Mouse (Mus musculus) hindbrain, embryonic 16.5 days (tissue): ENCODE results near the gene Klhl20. TPM values are rescaled to one million over a fixed set of nuclear protein-coding genes. Genes with fewer than 3 reads are reported as not detected.

Experiments used
- ATAC-seq: fragments of 200-750 bp; cut with Nextera tagmentation; 2 replicates; pipeline ENCODE4 v1.8.0; 2017; ENCODE audit warnings: moderate TSS enrichment, moderate library complexity
- H3K27ac ChIP-seq: fragments of 300-500 bp; sonication (generic); 2 replicates; pipeline ENCODE4 v1.5.1; 2014; ENCODE audit warnings: low read depth, mild to moderate bottlenecking, control low read depth, low read length, moderate library complexity
- H3K27me3 ChIP-seq: fragments of 300-500 bp; sonication (generic); replicated peaks from 2 replicates; pipeline ENCODE4 v1.6.1; 2014; ENCODE audit warnings: low read length; ENCODE audit not compliant: control insufficient read depth, insufficient read depth
- H3K36me3 ChIP-seq: fragments of 300-500 bp; sonication (generic); 2 replicates; pipeline ENCODE4 v1.6.1; 2014; ENCODE audit warnings: mild to moderate bottlenecking, low read length, moderate library complexity, mixed read lengths; ENCODE audit not compliant: control insufficient read depth, insufficient read depth
- H3K4me1 ChIP-seq: fragments of 300-500 bp; sonication (generic); 2 replicates; pipeline ENCODE4 v1.6.1; 2014; ENCODE audit warnings: low read depth, low read length; ENCODE audit not compliant: control insufficient read depth, insufficient read depth
- H3K4me2 ChIP-seq: fragments of 300-500 bp; sonication (generic); 2 replicates; pipeline ENCODE4 v1.6.1; 2014; ENCODE audit warnings: mild to moderate bottlenecking, low read length, control low read depth, moderate library complexity
- H3K4me3 ChIP-seq: fragments of 300-500 bp; sonication (generic); 2 replicates; pipeline ENCODE4 v1.5.1; 2014; ENCODE audit warnings: mild to moderate bottlenecking, low read length, control low read depth, moderate library complexity
- H3K9ac ChIP-seq: fragments of 300-500 bp; sonication (generic); 2 replicates; pipeline ENCODE4 v1.6.1; 2014; ENCODE audit warnings: low read depth, mild to moderate bottlenecking, control low read depth, low read length, moderate library complexity
- H3K9me3 ChIP-seq: fragments of 300-500 bp; sonication (generic); 2 replicates; pipeline ENCODE4 v1.6.1; 2014; ENCODE audit warnings: mild to moderate bottlenecking, low read length, moderate library complexity; ENCODE audit not compliant: control insufficient read depth
- WGBS: fragments of 180-500 bp; shearing (Covaris S2); extraction: QIAGEN DNeasy Blood & Tissue Kit; methylation state at CpG from one replicate; pipeline ENCODE4 v1.1.7; 2014; 5-methylcytosine and 5-hydroxymethylcytosine counted together
- polyA plus RNA-seq: library from polyadenylated mRNA; unstranded; fragments of >200 nt; fragmentation: Nextera tagmentation; extraction: Ambion mirVana; gene quantifications from 2 replicates; pipeline ENCODE4 v1.2.1, GENCODE M21; 2015

Gene Klhl20
- polyA plus RNA-seq, 1 experiment from 2014 or later = 17.2 TPM

DNA sequence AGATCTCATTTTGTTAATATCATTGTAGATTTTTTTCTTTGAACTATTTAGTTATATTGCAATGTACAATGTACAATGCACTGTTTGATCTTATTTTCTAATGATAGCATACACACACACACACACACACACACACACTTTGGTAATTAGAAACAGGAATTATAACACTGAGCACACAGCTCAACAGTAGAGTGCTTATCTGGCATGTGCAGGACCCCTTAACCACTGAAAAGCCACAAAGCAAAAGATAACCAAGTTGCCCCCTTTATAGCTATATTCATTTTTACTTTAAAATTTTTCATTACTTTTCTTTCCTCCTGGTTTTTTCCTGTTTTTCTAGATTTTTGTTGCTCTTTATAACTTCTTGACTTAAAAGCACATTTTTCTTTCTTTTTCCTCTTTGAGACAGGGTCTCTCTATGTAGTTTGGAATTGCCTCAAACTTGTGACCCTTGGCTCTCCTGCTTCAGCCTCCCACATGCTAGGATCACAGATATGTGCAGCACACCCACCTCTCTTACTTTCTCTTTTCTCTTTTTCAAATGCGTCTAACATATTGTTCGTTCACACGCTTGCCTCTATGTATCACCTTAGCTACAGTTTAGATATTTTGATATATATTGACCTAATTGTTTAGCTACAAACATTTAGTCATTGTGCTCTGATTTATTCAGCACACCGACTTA, 31.4 kb downstream of the Klhl20 start:
- peaks cover 12% of the 10 kb centered on the region for H3K36me3 ChIP-seq

DNA sequence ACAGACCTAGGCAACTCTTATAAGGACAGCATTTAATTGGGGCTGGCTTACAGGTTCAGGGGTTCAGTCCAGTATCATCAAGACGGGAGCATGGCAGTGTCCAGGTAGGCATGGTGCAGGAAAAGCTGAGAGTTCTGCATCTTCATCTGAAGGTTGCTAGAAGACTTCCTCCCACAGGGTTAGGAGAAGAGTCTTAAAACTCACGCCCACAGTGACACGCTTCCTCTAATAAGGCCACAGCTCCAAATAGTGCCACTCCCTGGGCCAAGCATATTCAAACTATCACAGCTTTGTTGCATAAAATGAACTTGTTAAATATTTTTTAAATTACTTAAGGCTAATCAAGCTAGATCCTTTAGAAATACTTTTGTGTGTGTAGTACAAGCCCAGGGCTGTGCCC, 54.1 kb downstream of the Klhl20 start:
- Histone ChIP-seq H3K4me3 (no peak overlapping the region), H3K9me3 (no peaks in the 10 kb centered on the region), H3K4me1 (peaks cover 10% of the 10 kb centered on the region), H3K9ac (no peak overlapping the region), H3K27ac (no peak overlapping the region), H3K4me2 (no peak overlapping the region), H3K36me3 (no peaks in the 10 kb centered on the region; the same call in 1 of the 2 replicates), H3K27me3 (no peaks in the 10 kb centered on the region)
- 95% methylated on average over 3 of the region's 3 CpGs for WGBS
- ATAC-seq = no peak

More for the DNA sequence above, 31.4 kb downstream of the Klhl20 start:
- Histone ChIP-seq H3K27me3 (no peaks in the 10 kb centered on the region), H3K4me1 (no peaks in the 10 kb centered on the region), H3K27ac (no peak overlapping the region), H3K9ac (no peak overlapping the region), H3K4me2 (no peak overlapping the region), H3K4me3 (no peak overlapping the region), H3K9me3 (no peaks in the 10 kb centered on the region)
- no peak for ATAC-seq
- WGBS = 97% methylated on average over 4 of the region's 4 CpGs

DNA sequence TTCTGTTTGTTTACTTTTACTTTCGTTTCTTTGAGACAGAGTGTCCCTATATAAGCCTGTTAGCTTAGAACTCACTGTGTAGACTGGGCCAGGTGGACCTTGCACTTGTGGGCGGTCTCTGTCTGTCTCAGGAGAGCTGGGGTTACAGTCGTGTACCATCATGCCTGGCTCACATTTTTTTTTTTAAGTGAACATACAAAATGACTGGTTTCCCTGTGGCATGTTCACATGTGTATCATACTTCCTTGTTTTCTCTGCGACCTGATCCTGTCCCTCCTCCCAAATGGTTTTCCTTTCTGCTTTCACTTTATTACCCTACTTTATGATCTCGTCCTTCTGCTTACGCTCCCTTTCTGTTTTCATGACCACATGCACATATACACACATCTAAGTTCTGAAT, 55.1 kb downstream of the Klhl20 start:
- H3K9ac ChIP-seq = no peak overlapping the region
- H3K4me2 ChIP-seq = no peak overlapping the region
- no peak overlapping the region for H3K27ac ChIP-seq
- H3K4me1 ChIP-seq = peaks cover 18% of the 10 kb centered on the region
- H3K4me3 ChIP-seq = no peak overlapping the region
- WGBS = 90% methylated on average over 6 of the region's 6 CpGs
- no peaks in the 10 kb centered on the region; the same call in 1 of the 2 replicates for H3K36me3 ChIP-seq
- ATAC-seq = no peak
- no peaks in the 10 kb centered on the region for H3K9me3 ChIP-seq
- no peaks in the 10 kb centered on the region for H3K27me3 ChIP-seq

DNA sequence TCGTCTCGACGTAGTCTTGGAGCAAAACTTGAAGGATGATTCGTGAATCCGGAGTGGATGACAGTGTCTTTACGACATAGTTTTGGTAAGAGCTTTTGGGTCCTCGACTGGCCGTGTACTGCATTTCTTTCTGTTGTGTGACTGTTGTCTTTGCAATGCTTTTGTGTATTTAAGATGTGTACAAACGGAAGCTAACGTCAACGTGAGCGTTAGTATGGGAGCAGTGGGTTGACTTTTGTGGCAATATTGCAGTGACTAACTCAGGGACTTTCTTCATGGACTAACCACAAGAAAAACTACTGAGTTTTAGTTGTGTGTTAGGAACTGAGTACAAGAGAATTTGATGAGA, 60.1 kb downstream of the Klhl20 start:
- WGBS = 0% methylated on average over 12 of the region's 12 CpGs
- Histone ChIP-seq H3K36me3 (no peaks in the 10 kb centered on the region), H3K9ac (peak overlapping the region; percentile 74), H3K4me2 (peak overlapping the region; percentile 70), H3K4me1 (peaks cover 18% of the 10 kb centered on the region), H3K27me3 (no peaks in the 10 kb centered on the region), H3K27ac (peak overlapping the region; percentile 44), H3K4me3 (peak overlapping the region; percentile 63), H3K9me3 (no peaks in the 10 kb centered on the region)
- no peak for ATAC-seq

DNA sequence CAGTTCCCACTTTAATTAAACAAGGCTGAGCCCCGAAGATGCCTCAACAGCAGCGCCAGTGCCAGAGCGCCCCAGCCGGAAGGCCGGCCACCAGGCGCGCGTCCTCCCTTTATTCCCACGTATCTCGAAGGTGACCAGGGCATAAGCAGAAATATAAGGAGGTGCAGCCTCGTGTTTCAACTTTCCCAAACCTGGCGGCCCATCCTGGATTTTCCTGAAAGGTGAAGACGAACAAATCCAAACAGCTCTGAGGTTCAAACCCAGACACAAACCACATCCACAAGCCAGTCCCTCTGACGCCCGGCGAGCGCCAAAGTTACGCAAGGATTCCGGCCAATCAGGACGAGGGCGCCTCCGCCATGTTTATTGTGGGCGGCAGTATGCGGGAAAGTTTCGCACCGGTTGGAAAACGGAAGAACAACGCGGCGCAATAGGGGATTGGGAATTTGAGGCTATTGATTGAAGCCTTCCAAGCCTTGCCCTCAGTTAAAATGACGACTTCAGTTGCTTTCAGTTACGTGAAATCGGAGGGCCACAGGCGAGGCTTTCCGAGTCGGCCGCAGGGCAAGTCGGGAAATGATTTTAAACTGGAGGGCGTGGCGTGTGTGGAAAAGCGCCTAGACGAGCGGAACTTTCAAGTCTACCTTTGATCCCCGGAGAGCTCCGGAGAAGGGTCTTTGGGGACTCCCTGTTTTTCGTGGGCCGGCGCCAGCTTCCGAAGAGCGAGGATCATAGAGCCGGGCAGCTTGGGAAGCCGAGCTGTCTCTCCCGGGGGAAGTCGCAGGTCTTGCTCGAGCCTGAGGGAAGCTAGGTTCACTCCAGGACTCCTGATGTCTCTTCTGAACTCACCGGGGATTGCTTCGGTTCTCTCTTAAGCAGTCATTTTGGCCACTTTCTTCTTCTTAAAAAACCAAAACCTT, 60.7 kb downstream of the Klhl20 start, which contains the start of the genes Dars2 and Cenpl:
Gene Dars2 (minus strand): TSS at position 307 of the 920 bp plus-strand sequence.
Gene Cenpl (plus strand): TSS at position 362 of the 920 bp plus-strand sequence.
- Histone ChIP-seq H3K27ac (peak within 1 kb of the TSS; percentile 83), H3K9ac (peak within 1 kb of the TSS; percentile 80), H3K4me1 (peaks cover 18% of the 10 kb centered on the region), H3K4me2 (peak within 1 kb of the TSS; percentile 80), H3K36me3 (no peaks in the 10 kb centered on the region), H3K9me3 (no peaks in the 10 kb centered on the region), H3K4me3 (peak within 1 kb of the TSS; percentile 63), H3K27me3 (no peaks in the 10 kb centered on the region)
- WGBS = under 1% methylated on average over 57 of the region's 57 CpGs
- peak; percentile 100 for ATAC-seq

DNA sequence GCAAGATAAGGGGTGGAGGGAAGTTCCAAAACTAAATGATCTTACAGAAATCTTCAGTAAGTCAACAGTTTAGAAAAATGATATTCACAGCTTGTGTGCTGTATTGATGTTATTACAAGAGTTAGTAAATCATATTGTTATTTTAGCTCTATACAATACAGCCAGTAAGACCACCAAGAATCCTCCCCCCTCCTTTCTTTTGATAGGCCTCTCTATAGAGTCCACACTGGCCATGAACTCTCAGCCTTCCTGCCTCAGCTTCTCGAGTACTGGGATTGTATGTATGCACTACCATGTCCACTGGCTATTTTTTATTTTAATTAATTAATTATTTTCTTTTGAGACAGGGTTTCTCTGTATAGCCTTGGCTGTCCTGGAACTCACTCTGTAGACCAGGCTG, 68.0 kb downstream of the Klhl20 start:
- 68% methylated on average over 1 of the region's 1 CpGs for WGBS
- H3K4me3 ChIP-seq = no peak overlapping the region

DNA sequence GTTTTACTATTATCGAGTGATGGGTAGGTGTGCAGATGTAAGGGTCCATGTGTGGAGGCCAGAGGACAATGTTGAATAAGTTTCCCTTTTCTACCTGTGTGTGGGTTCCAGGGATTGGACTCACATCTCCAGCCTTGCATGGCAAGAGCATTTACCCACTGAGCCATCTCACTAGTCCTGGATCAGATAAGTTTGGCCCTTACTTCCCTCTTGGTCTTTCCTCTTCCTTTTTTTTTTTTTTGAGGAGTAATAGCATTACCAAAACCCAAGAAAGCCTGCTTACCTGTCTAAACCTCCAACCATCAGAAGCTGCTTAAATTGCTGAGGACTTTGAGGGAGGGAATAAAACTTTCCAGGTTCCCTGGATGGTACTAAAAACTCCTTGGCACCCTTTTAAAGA, 74.1 kb downstream of the Klhl20 start:
- no peak overlapping the region for H3K27ac ChIP-seq
- 98% methylated on average over 1 of the region's 1 CpGs for WGBS
- H3K27me3 ChIP-seq = no peaks in the 10 kb centered on the region
- H3K9ac ChIP-seq = no peak overlapping the region
- no peak for ATAC-seq
- H3K4me1 ChIP-seq = no peaks in the 10 kb centered on the region
- no peak overlapping the region for H3K4me2 ChIP-seq
- no peak overlapping the region for H3K4me3 ChIP-seq
- H3K36me3 ChIP-seq = peaks cover 5% of the 10 kb centered on the region; the same call in 1 of the 2 replicates
- no peaks in the 10 kb centered on the region for H3K9me3 ChIP-seq

More for the DNA sequence above, 68.0 kb downstream of the Klhl20 start:
- Histone ChIP-seq H3K9ac (no peak overlapping the region), H3K27ac (no peak overlapping the region), H3K36me3 (no peaks in the 10 kb centered on the region), H3K4me1 (no peaks in the 10 kb centered on the region), H3K4me2 (no peak overlapping the region), H3K27me3 (no peaks in the 10 kb centered on the region), H3K9me3 (no peaks in the 10 kb centered on the region)
- ATAC-seq = no peak

DNA sequence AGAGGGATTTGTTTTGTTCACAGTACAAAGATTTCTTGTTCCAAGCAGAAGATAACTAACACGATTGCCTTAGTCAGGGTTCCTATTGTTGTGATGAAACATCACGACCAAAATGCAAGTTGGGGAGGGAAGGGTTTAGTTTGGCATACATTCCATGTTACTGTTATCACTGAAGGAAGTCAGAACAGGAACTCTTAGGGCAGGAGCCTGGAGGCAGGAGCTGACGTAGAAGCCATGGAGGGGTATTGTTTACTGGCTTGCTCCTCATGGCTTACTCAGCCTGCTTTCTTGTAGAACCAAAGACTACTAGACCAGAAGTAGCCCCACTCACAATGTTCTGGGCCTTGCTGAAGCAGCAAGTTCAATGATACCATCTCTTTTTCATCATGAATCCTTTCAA, 84.3 kb downstream of the Klhl20 start:
- peaks cover 14% of the 10 kb centered on the region for H3K36me3 ChIP-seq
- no peaks in the 10 kb centered on the region for H3K4me1 ChIP-seq
- H3K9me3 ChIP-seq = no peaks in the 10 kb centered on the region
- 93% methylated on average over 3 of the region's 3 CpGs for WGBS
- no peaks in the 10 kb centered on the region for H3K27me3 ChIP-seq
- H3K4me3 ChIP-seq = no peak overlapping the region
- ATAC-seq = no peak
- H3K27ac ChIP-seq = no peak overlapping the region
- H3K9ac ChIP-seq = no peak overlapping the region
- H3K4me2 ChIP-seq = no peak overlapping the region
